Mouse (Mus musculus) Patski (cell line): Measurements from ENCODE around the gene Cxcr5. TPM values are rescaled to one million over a fixed set of nuclear protein-coding genes. Genes with fewer than 3 reads are reported as not detected.

Experiments used
- ATAC-seq: fragments of 100-300 bp; one replicate; pipeline ENCODE4 v1.8.0; 2021
- CTCF ChIA-PET: fragments of 350-600 bp; sonication (Branson Sonifier 250); formaldehyde crosslinking; loops from one replicate; lab custom pipeline; 2022; ENCODE audit warnings: inconsistent platforms; lab: Charles Lee
- POLR2A ChIA-PET: fragments of 350-600 bp; sonication (Branson Sonifier 250); formaldehyde crosslinking; loops from one replicate; lab custom pipeline; 2022; ENCODE audit warnings: antibody characterized with exemption, inconsistent platforms; lab: Charles Lee
- DNase-seq: peaks from one replicate; pipeline ENCODE4 v3.0.0-alpha.2; 2011; ENCODE audit warnings: low read depth, low spot score
- H3K27me3 ChIP-seq: fragments of 371-371 bp; one replicate; pipeline ENCODE4 v1.5.1; 2021
- CTCF ChIP-seq: fragments of 100-300 bp; IDR thresholded peaks from one replicate; pipeline ENCODE4 v1.5.1; 2021
- in situ Hi-C: fragments of 300-500 bp; cut with MboI; formaldehyde crosslinking; loops from 3 replicates; pipeline ENCODE4 v1.11.1; 2018; ENCODE audit warnings: low pct_unique_long_range_greater_than_20kb, mixed read lengths
- polyA plus RNA-seq: library from polyadenylated mRNA; unstranded; gene quantifications from one replicate; pipeline ENCODE4 v1.2.3, GENCODE M21; 2021

Gene Cxcr5
- polyA plus RNA-seq, 1 experiment from 2014 or later, result not detected

DNA sequence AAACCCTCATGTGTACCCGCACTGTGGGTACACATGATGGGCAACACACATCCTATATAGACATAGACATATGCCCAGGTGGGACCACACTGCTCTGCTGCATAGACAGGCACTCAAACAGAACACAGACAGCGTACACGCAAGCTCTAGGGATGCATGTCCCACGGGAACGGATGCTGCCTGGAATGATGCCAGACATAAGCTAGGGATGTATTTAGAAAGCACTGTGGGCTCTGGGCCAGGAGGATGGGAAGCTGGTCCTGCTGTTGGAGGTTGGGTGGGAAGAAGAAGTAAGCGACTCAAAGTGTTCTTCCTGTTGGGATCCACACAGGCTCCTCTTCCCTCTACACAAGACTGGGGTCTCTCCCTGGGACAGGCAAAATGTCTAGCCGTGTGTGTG, 43.6 kb downstream of the Cxcr5 start:
- in situ Hi-C loops, result no loop called here
- no peak for TF ChIP-seq CTCF
- POLR2A ChIA-PET, result interaction anchor here (1.1 kb wide), 1 partner anchor 99 kb away, joined by 12 read pairs; no protein-coding TSS in a partner anchor
- no peaks in the 10 kb centered on the region for H3K27me3 ChIP-seq
- no peak for ATAC-seq
- CTCF ChIA-PET, result interaction anchor here (1.0 kb wide), 1 partner anchor 19 kb away, joined by 3 read pairs; no protein-coding TSS in a partner anchor
- DNase-seq, result no peak

DNA sequence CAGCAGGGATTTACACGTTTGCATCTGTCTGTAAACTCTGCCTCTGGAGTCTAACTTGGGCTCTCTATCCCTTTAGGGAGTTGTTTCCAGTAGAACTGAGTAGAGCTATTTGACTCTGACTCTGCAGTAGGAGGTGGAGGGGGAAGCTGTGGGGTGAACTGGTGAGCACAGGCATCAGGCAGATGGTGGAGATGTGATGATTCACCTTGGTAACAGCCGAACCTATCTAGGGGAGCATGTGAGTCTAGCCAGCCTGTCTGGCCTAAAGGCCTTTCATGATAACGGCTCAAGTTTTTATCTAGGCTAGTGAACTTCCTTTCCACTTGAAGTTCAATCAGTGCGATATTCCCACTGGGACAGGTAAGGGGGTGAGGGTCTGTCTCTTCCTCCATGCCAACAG, 44.3 kb downstream of the Cxcr5 start:
- ATAC-seq, result peak; percentile 65
- POLR2A ChIA-PET, result interaction anchor here (1.1 kb wide), 1 partner anchor 100 kb away, joined by 12 read pairs; no protein-coding TSS in a partner anchor

DNA sequence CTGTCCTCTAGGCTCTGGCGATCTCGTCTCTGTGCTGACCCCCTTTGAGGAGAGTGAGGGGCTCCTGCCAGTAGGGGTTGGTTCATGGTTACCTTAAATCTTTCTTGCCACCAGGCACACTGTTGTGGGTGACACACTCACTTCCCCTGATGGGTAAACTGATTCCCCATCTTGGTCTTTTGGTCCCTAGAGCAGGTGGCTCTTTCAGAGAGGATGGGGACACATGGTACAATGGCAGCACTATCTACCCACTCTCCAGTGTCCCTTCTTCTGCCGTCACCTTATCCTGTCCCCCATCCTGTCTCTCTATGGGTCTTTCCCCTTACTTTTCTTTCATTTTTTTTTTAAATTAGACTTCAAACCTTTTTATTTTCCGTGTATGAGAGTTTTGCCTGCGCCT, 45.8 kb downstream of the Cxcr5 start:
- DNase-seq (no peak), ATAC-seq (no peak)
- H3K27me3 ChIP-seq, result no peaks in the 10 kb centered on the region
- in situ Hi-C loops, result no loop called here
- ChIA-PET CTCF (no interaction called here), POLR2A (no interaction called here)
- no peak for TF ChIP-seq CTCF

More for the DNA sequence above, 44.3 kb downstream of the Cxcr5 start:
- no peaks in the 10 kb centered on the region for H3K27me3 ChIP-seq
- CTCF ChIA-PET, result no interaction called here
- TF ChIP-seq CTCF, result no peak
- DNase-seq, result no peak
- in situ Hi-C loops, result no loop called here

DNA sequence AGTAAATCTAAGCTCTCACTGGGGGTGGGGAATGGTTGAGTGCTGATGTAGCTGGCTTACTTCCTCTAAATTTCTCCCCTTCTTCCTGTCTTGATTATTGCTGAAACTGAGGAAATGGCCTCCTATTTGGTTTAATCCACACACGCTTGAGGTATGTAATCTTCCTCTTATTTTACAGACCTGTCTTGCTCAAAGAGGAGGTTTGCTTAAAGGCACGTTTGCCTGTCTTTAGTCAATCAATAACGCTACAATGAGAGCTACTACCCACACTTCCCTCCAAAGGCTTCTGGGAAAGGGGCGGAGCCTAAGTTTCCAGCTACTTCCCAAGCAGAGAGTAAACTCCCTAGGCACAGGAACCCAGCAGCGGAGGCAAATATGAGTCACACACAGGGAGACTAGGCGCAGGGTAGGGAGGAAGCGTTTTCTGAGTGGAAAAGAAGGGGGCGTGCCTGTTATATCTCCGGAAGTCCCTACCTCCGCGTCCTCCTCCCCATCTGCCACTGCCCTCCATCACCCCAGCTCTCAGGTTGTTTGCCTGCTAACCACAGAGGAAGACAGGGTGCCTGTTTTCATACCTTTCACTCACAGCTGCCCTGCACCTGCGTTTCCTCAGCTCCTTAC, 46.4 kb downstream of the Cxcr5 start:
- POLR2A ChIA-PET, result interaction anchor here (1.3 kb wide), 1 partner anchor 37 kb away, joined by 3 read pairs; no protein-coding TSS in a partner anchor
- H3K27me3 ChIP-seq, result no peaks in the 10 kb centered on the region
- in situ Hi-C loops, result no loop called here
- CTCF ChIA-PET, result no interaction called here
- ATAC-seq (no peak), DNase-seq (no peak)
- TF ChIP-seq CTCF, result no peak

DNA sequence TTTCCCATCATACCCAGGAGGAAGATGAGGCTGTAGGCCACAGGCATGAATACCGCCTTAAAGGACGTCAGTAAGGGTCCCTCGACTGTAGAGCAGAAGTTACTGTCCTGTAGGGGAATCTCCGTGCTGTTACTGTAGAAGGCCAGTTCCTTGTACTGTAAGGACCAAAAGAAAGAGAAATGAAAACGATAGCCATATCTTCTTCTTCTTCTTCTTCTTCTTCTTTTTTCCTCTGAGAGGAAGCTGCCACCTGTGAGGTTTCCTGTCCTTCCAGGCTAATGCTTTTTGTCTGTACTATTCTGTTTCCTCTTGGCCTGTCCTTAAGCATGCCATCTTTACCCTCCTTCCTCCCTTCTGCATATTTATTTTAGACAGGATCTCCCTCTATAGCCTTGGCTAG, 47.5 kb downstream of the Cxcr5 start:
- in situ Hi-C loops, result loop anchor here (5.0 kb wide), 1 partner anchor 42 kb away; no protein-coding TSS in a partner anchor
- CTCF ChIA-PET, result interaction anchor here (1.0 kb wide), 1 partner anchor 12 kb away, joined by 3 read pairs; no protein-coding TSS in a partner anchor
- no peak for TF ChIP-seq CTCF

DNA sequence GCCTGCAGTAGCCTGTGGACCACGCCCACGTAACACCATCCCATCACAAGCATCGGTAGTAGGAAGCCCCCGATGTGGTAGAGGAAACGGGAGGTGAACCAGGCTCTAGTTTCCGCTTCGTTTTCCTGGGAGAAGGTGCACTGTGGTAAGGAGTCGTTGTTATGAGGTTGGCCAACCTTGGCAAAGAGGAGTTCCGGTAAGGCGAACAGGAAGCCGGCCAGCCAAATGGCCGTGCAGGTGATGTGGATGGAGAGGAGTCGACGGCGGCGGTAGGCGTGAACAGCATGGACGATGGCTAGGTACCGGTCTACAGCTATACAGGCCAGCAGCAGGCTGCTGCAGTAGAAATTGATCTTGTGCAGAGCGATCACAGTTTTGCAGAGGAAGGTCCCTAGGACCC, 48.1 kb downstream of the Cxcr5 start:
- POLR2A ChIA-PET, result interaction anchor here (0.8 kb wide), 1 partner anchor 90 kb away, joined by 3 read pairs; no protein-coding TSS in a partner anchor
- in situ Hi-C loops, result loop anchor here (5.0 kb wide), 1 partner anchor 41 kb away; no protein-coding TSS in a partner anchor
- ATAC-seq (no peak), DNase-seq (no peak)
- CTCF ChIA-PET, result interaction anchor here (1.0 to 2.5 kb wide), 2 partner anchors 11 to 138 kb away, joined by 3 to 6 read pairs; no protein-coding TSS in a partner anchor
- H3K27me3 ChIP-seq, result no peaks in the 10 kb centered on the region
- TF ChIP-seq CTCF, result no peak

More for the DNA sequence above, 47.5 kb downstream of the Cxcr5 start:
- ATAC-seq, result no peak
- POLR2A ChIA-PET, result interaction anchor here (0.7 to 0.8 kb wide), 2 partner anchors 8 to 89 kb away, joined by 3 read pairs; no protein-coding TSS in a partner anchor
- DNase-seq, result no peak
- H3K27me3 ChIP-seq, result no peaks in the 10 kb centered on the region

DNA sequence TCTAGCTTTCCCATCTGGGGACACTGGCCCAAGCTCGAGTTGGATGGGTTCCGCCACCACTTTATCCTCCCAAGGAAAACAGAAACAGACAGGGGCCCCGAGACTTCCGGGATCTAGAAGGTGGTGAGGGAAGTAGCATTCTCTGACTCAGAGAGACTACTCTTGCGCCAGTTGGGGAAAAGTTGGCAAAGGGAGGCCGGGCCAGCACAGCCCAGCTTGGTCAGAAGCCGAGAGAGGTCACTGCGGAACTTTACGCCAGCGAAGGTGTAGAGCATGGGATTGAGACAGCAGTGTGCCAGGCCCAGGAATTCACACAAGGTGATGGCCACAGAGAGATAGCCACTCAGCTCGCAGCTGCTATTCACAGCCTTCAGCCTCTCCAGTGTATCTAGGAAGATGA, 48.6 kb downstream of the Cxcr5 start:
- ChIA-PET POLR2A (interaction anchor here (0.8 kb wide), 1 partner anchor 90 kb away, joined by 3 read pairs; no protein-coding TSS in a partner anchor), CTCF (interaction anchor here (1.4 to 2.5 kb wide), 3 partner anchors 11 to 139 kb away, joined by 4 to 6 read pairs (median 5); no protein-coding TSS in a partner anchor)
- DNase-seq (no peak), ATAC-seq (no peak)
- TF ChIP-seq CTCF, result no peak
- H3K27me3 ChIP-seq, result no peaks in the 10 kb centered on the region
- in situ Hi-C loops, result loop anchor here (5.0 kb wide), 1 partner anchor 41 kb away; no protein-coding TSS in a partner anchor

DNA sequence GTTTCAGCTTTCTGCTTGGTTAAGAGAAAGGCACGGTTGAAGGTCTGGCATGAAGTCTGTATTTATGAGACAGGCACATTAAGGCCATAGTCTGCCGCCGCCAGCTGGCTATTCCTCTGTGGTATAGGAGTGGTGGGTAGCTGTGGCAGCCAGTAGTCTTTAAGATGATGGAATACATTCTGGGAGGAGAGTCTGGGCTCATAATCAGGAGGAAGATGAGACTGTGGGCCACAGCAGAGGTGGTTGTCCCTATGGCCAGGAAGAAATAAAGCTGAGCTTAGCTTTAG, 49.0 kb downstream of the Cxcr5 start:
- H3K27me3 ChIP-seq, result no peaks in the 10 kb centered on the region

DNA sequence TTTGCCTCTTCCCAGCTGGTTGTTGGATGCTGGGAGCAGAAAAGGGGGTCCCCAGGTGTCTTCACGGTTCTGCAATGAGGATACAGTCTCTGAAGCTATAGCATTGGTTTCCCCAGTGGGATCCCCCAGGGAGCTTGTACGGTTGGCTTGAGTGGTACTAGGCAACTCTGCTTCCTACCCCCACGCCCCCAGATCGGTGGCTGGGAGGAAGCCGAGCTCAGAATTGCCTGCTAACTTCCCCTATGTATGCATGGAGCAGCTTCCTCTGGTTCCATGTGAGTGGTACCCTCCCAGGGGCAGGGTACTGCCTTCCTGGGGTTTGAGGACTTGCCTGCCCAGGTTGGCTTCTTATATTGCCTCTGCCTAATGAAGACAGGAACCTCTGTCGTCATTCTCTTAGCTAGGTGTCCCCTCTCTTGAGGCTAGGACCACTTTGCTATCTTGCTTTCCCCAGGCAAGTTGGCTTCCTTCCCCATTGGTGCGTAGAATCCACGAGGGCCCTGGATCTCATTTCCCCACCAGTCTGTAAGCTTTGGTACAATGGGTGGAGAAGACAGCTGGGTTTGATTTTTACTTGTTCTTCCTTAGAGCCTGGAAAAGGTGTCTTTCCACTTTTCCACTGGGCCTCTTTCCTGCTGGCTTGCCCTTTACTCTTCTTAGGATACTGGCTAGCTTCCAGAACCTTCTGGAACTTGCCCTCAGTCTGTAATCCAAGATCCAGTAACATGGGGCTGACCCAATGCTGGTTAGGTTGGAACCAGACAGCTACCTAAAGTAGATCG, 49.6 kb downstream of the Cxcr5 start:
- TF ChIP-seq CTCF, result no peak
- H3K27me3 ChIP-seq, result no peaks in the 10 kb centered on the region
- in situ Hi-C loops, result loop anchor here (5.0 kb wide), 1 partner anchor 40 kb away; no protein-coding TSS in a partner anchor
- DNase-seq, result no peak
- CTCF ChIA-PET, result interaction anchor here (0.8 to 2.5 kb wide), 4 partner anchors 10 to 142 kb away, joined by 3 to 6 read pairs (median 4); no protein-coding TSS in a partner anchor
- ATAC-seq, result no peak
- POLR2A ChIA-PET, result interaction anchor here (1.1 to 1.8 kb wide), 3 partner anchors 10 to 177 kb away, joined by 3 to 4 read pairs (median 3); no protein-coding TSS in a partner anchor

More for the DNA sequence above, 49.0 kb downstream of the Cxcr5 start:
- ChIA-PET CTCF (interaction anchor here (1.4 to 2.5 kb wide), 3 partner anchors 10 to 139 kb away, joined by 4 to 6 read pairs (median 5); no protein-coding TSS in a partner anchor), POLR2A (interaction anchor here (1.2 kb wide), 1 partner anchor 36 kb away, joined by 3 read pairs; no protein-coding TSS in a partner anchor)
- no peak for ATAC-seq
- in situ Hi-C loops, result loop anchor here (5.0 kb wide), 1 partner anchor 40 kb away; no protein-coding TSS in a partner anchor
- TF ChIP-seq CTCF, result no peak
- DNase-seq, result no peak
